Mouse (Mus musculus) midbrain, embryonic 10.5 days (tissue): ENCODE results near the gene Mcf2l. TPM values are rescaled to one million over a fixed set of nuclear protein-coding genes. Genes with fewer than 3 reads are reported as not detected.

Source experiments
- DNase-seq: peaks from one replicate; pipeline ENCODE4 v3.0.0-alpha.2; 2017; ENCODE audit warnings: low spot score
- H3K27ac ChIP-seq: fragments of 300-500 bp; sonication (generic); replicated peaks from 2 replicates; pipeline ENCODE4 v1.5.1; 2016; ENCODE audit warnings: mild to moderate bottlenecking
- H3K27me3 ChIP-seq: fragments of 300-500 bp; sonication (generic); 2 replicates; pipeline ENCODE4 v1.6.1; 2016; ENCODE audit warnings: low read depth, mild to moderate bottlenecking; ENCODE audit not compliant: poor library complexity, severe bottlenecking
- H3K36me3 ChIP-seq: fragments of 300-500 bp; sonication (generic); 2 replicates; pipeline ENCODE4 v1.6.1; 2016; ENCODE audit warnings: mild to moderate bottlenecking, moderate library complexity
- H3K4me1 ChIP-seq: fragments of 300-500 bp; sonication (generic); 2 replicates; pipeline ENCODE4 v1.6.1; 2016
- H3K4me3 ChIP-seq: fragments of 300-500 bp; sonication (generic); 2 replicates; pipeline ENCODE4 v1.5.1; 2016; ENCODE audit warnings: mild to moderate bottlenecking, moderate library complexity
- H3K9me3 ChIP-seq: fragments of 300-500 bp; sonication (generic); replicated peaks from 2 replicates; pipeline ENCODE4 v1.6.1; 2016; ENCODE audit warnings: mild to moderate bottlenecking
- WGBS: fragments of 180-500 bp; shearing (Covaris S2); methylation state at CpG from one replicate; pipeline ENCODE4 v1.1.7; 2016; 5-methylcytosine and 5-hydroxymethylcytosine counted together
- polyA plus RNA-seq: library from polyadenylated mRNA; unstranded; fragments of >200 nt; fragmentation: Nextera tagmentation; extraction: Ambion mirVana; gene quantifications from 2 replicates; pipeline ENCODE4 v1.2.1, GENCODE M21; 2016

Mcf2l gene
- polyA plus RNA-seq, 1 experiment from 2014 or later: 26.4 TPM

- 92% methylated on average over 6 of the region's 6 CpGs for WGBS
These were observed 27.2 kb upstream of the Mcf2l start for GRCm38 (mm10) chr8:12846447-12846846.

GRCm38 (mm10) chr8:12851241-12851640 lies 22.4 kb upstream of the Mcf2l start:
- WGBS: 88% methylated on average over 10 of the region's 10 CpGs
- DNase-seq: no peak
- H3K36me3 ChIP-seq: peaks cover 57% of the 10 kb centered on the region
- H3K4me3 ChIP-seq: no peak overlapping the region
- no peaks in the 10 kb centered on the region; the same call in 1 of the 2 replicates for H3K4me1 ChIP-seq
- H3K9me3 ChIP-seq: no peaks in the 10 kb centered on the region
- H3K27ac ChIP-seq: no peak overlapping the region
- no peaks in the 10 kb centered on the region for H3K27me3 ChIP-seq

More at GRCm38 (mm10) chr8:12846447-12846846, 27.2 kb upstream of the Mcf2l start:
- Histone ChIP-seq H3K9me3 (no peaks in the 10 kb centered on the region), H3K27ac (no peak overlapping the region), H3K4me3 (no peak overlapping the region), H3K36me3 (peaks cover 90% of the 10 kb centered on the region), H3K4me1 (no peaks in the 10 kb centered on the region), H3K27me3 (no peaks in the 10 kb centered on the region)
- DNase-seq: no peak

DNA sequence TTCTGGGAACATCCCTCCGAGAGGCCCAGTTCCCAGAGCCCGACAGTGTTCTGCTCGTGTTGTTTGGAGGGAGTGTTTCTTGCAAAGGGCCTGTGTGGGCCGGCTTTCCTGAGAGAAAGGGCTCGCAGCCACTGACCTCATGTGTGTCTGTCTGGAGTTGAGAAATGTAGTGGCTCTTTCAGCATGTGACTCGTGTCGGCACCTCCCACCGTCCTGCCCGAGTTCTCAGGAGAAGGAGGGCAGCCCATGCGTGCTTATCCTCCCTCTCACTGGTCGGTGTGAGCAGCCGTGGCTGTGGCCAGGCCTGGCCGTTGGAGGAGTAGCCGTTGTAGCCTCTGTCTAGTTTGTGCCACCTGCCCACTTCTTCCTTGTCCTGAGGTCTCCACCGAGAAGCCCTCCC lies 17.6 kb upstream of the Mcf2l start:
- 83% methylated on average over 15 of the region's 15 CpGs for WGBS
- no peak for DNase-seq
- peaks cover 45% of the 10 kb centered on the region for H3K36me3 ChIP-seq

GRCm38 (mm10) chr8:12863061-12863460 lies 10.5 kb upstream of the Mcf2l start:
- no peaks in the 10 kb centered on the region for H3K4me1 ChIP-seq
- H3K27me3 ChIP-seq: no peaks in the 10 kb centered on the region
- H3K4me3 ChIP-seq: no peak overlapping the region
- no peak overlapping the region for H3K27ac ChIP-seq
- WGBS: 87% methylated on average over 3 of the region's 3 CpGs
- no peak for DNase-seq
- H3K9me3 ChIP-seq: no peaks in the 10 kb centered on the region
- peaks cover 64% of the 10 kb centered on the region for H3K36me3 ChIP-seq

More for the DNA sequence above, 17.6 kb upstream of the Mcf2l start:
- Histone ChIP-seq H3K9me3 (no peaks in the 10 kb centered on the region), H3K27me3 (no peaks in the 10 kb centered on the region), H3K4me1 (no peaks in the 10 kb centered on the region; the same call in 1 of the 2 replicates), H3K4me3 (no peak overlapping the region), H3K27ac (no peak overlapping the region)

DNA sequence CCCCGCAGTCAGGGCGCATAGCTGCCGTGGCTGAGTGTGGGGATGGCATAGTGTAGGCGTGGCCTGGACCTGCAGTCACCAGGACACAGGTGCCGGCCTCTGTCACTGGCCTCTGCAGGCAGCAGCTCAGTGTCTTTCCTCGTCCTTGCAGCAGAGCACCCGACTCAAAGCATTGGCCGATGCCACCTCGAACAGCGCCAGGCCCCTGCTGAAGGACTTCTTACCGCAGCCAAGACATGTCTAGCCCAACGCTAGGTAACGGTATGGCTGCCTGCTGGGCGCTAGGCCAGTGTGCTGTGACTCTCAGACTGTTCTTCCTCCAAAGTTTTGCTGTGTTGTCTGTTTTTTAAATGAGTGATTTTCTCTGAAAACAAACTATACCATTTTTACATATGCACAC lies 10.0 kb upstream of the Mcf2l start:
- H3K4me3 ChIP-seq: no peak overlapping the region
- H3K27ac ChIP-seq: no peak overlapping the region
- no peak for DNase-seq
- H3K9me3 ChIP-seq: no peaks in the 10 kb centered on the region
- no peaks in the 10 kb centered on the region for H3K27me3 ChIP-seq
- H3K36me3 ChIP-seq: peaks cover 58% of the 10 kb centered on the region
- H3K4me1 ChIP-seq: no peaks in the 10 kb centered on the region
- 85% methylated on average over 14 of the region's 14 CpGs for WGBS

GRCm38 (mm10) chr8:12865790-12866189 lies 7.8 kb upstream of the Mcf2l start:
- peaks cover 43% of the 10 kb centered on the region for H3K36me3 ChIP-seq
- DNase-seq: no peak
- WGBS: 69% methylated on average over 6 of the region's 6 CpGs
- peaks cover 12% of the 10 kb centered on the region for H3K4me1 ChIP-seq
- no peaks in the 10 kb centered on the region for H3K27me3 ChIP-seq
- H3K4me3 ChIP-seq: no peak overlapping the region
- H3K9me3 ChIP-seq: no peaks in the 10 kb centered on the region
- H3K27ac ChIP-seq: no peak overlapping the region

DNA sequence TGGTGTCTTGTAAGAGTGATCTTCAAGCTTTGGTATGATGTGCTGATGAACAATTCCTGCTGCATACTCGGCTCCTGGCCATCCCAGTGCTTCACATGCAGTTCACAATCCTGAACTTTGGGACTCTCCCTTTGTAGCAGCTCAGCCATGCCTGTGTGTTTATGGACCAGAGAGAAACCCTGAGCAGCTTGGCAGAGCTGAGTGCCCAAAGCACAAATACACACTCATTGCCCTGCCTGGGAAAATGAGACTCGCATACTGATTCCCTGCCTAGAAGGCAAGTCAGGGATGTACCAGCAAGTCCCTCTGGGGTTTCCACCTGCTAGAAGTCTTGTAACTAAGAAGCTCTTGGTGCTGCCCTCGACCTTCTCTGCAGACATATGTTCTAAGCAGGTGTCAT lies 3.9 kb upstream of the Mcf2l start:
- Histone ChIP-seq H3K9me3 (no peaks in the 10 kb centered on the region), H3K4me3 (no peak overlapping the region), H3K36me3 (peaks cover 13% of the 10 kb centered on the region; the same call in 1 of the 2 replicates), H3K4me1 (peaks cover 50% of the 10 kb centered on the region), H3K27ac (peak overlapping the region; percentile 25; the same call in 1 of the 2 replicates), H3K27me3 (peaks cover 8% of the 10 kb centered on the region; the same call in 1 of the 2 replicates)
- DNase-seq: no peak
- WGBS: 77% methylated on average over 3 of the region's 3 CpGs

DNA sequence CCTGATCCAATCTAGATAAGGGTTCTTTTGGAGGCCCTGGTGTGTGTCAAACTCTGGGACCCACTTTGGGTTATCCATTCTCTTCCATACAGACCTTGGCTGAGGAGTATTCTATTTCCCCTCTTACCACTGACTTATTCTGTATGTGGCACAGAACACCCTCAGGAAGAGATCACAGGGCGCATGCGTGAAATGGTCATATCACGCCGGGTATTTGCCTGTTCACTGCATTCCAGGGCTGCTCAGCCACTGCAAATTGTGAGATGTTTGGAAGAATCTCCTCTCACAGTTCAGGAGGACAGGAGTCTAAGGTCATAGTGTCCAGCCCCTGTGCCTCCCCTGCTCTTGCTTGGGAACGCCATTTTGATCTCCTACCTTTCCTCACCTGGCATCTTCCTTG lies 3.0 kb upstream of the Mcf2l start:
- Histone ChIP-seq H3K27ac (peak overlapping the region; percentile 85), H3K4me3 (peak overlapping the region; percentile 14; the same call in 1 of the 2 replicates), H3K27me3 (peaks cover 8% of the 10 kb centered on the region; the same call in 1 of the 2 replicates), H3K4me1 (peaks cover 60% of the 10 kb centered on the region), H3K9me3 (no peaks in the 10 kb centered on the region), H3K36me3 (0 out of 2 replicates have a peak, but pooled peaks cover 3% of the 10 kb centered on the region)
- 88% methylated on average over 5 of the region's 5 CpGs for WGBS
- DNase-seq: no peak

- H3K27me3 ChIP-seq: peaks cover 8% of the 10 kb centered on the region; the same call in 1 of the 2 replicates
- H3K36me3 ChIP-seq: no peaks in the 10 kb centered on the region
- H3K9me3 ChIP-seq: no peaks in the 10 kb centered on the region
- peak overlapping the region; percentile 85 for H3K27ac ChIP-seq
- peaks cover 68% of the 10 kb centered on the region for H3K4me1 ChIP-seq
- 0% methylated on average over 5 of the region's 5 CpGs for WGBS
- DNase-seq: peak; percentile 77
- H3K4me3 ChIP-seq: peak overlapping the region; percentile 18
These were observed 2.1 kb upstream of the Mcf2l start for GRCm38 (mm10) chr8:12871461-12871860.

DNA sequence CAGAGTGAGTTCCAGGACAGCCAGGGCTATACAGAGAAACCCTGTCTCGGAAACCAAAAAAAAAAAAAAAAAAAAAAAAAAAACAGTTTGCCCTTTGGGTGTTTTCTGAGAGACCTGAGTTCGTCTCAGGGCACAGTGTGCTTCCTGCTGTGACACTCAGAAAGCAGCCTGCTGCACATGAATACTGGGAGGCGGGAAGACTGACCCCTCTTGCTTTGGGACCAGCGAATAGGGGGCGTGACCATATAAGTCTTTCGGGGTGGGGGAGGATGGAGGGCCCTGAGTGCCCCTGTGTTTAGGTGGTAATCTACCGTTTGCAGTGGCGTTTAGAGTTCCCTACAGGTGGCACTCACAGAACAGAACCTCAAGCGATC lies 636 bp upstream of the Mcf2l start:
- Histone ChIP-seq H3K9me3 (no peaks in the 10 kb centered on the region), H3K36me3 (no peaks in the 10 kb centered on the region), H3K27ac (peak overlapping the region; percentile 93), H3K27me3 (peaks cover 8% of the 10 kb centered on the region; the same call in 1 of the 2 replicates), H3K4me1 (peaks cover 76% of the 10 kb centered on the region), H3K4me3 (peak overlapping the region; percentile 70)
- WGBS: 4% methylated on average over 9 of the region's 9 CpGs
- DNase-seq: no peak

- no peak for DNase-seq
- Histone ChIP-seq H3K27ac (peak overlapping the region; percentile 93), H3K36me3 (no peaks in the 10 kb centered on the region), H3K27me3 (peaks cover 8% of the 10 kb centered on the region; the same call in 1 of the 2 replicates), H3K9me3 (no peaks in the 10 kb centered on the region), H3K4me1 (peaks cover 76% of the 10 kb centered on the region), H3K4me3 (peak overlapping the region; percentile 70)
- 20% methylated on average over 8 of the region's 8 CpGs for WGBS
These were observed 687 bp downstream of the Mcf2l start for GRCm38 (mm10) chr8:12874194-12874791.

DNA sequence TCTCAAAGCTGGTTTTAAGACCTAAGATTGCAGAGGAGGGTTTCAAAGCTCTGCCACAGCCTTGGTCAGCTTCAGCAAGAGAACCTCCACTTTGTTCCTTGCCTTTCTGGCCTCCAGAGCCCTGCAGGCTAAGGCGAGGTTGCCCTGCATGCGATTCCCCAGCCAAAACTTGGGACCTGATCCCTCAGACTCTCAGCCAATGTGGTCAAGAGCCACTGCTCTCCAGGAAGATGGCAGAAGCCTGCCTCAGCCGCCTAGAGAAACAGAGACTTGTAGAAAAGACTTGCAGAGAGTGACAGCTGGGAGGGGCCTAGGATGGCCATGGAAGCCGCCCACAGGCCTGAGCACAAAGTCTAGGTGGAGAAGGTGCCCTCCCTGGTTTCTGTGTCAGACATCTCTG lies 1.4 kb downstream of the Mcf2l start:
- Histone ChIP-seq H3K27me3 (peaks cover 8% of the 10 kb centered on the region; the same call in 1 of the 2 replicates), H3K4me1 (peaks cover 71% of the 10 kb centered on the region), H3K27ac (peak overlapping the region; percentile 93; the same call in 1 of the 2 replicates), H3K4me3 (peak overlapping the region; percentile 70), H3K9me3 (no peaks in the 10 kb centered on the region), H3K36me3 (peaks cover 4% of the 10 kb centered on the region)
- WGBS: 74% methylated on average over 4 of the region's 4 CpGs
- DNase-seq: no peak

DNA sequence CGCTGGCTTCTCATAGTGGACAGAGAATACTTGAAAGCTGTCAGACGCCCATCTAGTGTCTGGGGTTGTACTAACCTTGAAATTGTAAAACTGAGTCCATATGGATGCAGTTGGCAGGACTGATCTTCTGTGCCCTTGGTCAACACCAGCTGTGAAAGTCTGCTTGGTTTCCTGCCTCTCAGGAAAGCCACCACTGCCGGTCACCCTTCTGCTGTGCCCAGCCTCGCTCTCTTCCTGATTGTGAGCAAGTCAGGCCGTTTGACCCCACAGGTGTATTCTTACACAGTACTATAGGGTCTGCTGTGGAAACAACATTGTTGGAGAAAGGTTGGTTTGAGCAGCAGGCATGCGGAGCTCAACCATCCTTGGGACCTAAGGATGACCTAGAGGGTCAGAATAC lies 3.5 kb downstream of the Mcf2l start:
- H3K4me3 ChIP-seq: no peak overlapping the region
- WGBS: 88% methylated on average over 6 of the region's 6 CpGs
- no peak for DNase-seq
- peaks cover 51% of the 10 kb centered on the region for H3K4me1 ChIP-seq
- peaks cover 6% of the 10 kb centered on the region; the same call in 1 of the 2 replicates for H3K27me3 ChIP-seq
- no peaks in the 10 kb centered on the region for H3K9me3 ChIP-seq
- peak overlapping the region; percentile 57 for H3K27ac ChIP-seq
- H3K36me3 ChIP-seq: peaks cover 25% of the 10 kb centered on the region
